Mouse (Mus musculus) embryonic facial prominence, embryonic 15.5 days (tissue): Measurements from ENCODE around the gene Fgd2. TPM values are rescaled to one million over a fixed set of nuclear protein-coding genes. Genes with fewer than 3 reads are reported as not detected.
"Not testable (repeated sequence)": the region's sequence is repeated elsewhere in the genome, so short reads cannot be mapped to it uniquely, and the experiment has no call there.

Experiments used
- ATAC-seq: fragments of 200-750 bp; cut with Nextera tagmentation; 2 replicates; pipeline ENCODE4 v1.8.0; 2017; ENCODE audit warnings: low read depth, moderate TSS enrichment; ENCODE audit not compliant: insufficient number of reproducible peaks, low FRiP score, low TSS enrichment
- H3K27ac ChIP-seq: fragments of 300-500 bp; sonication (generic); replicated peaks from 2 replicates; pipeline ENCODE4 v1.5.1; 2015; ENCODE audit warnings: mild to moderate bottlenecking, inconsistent platforms
- H3K27me3 ChIP-seq: fragments of 300-500 bp; sonication (generic); 2 replicates; pipeline ENCODE4 v1.6.1; 2015; ENCODE audit warnings: inconsistent platforms
- H3K36me3 ChIP-seq: fragments of 300-500 bp; sonication (generic); 2 replicates; pipeline ENCODE4 v1.6.1; 2015; ENCODE audit warnings: mild to moderate bottlenecking, inconsistent platforms
- H3K4me1 ChIP-seq: fragments of 300-500 bp; sonication (generic); 2 replicates; pipeline ENCODE4 v1.6.1; 2015; ENCODE audit warnings: inconsistent platforms
- H3K4me2 ChIP-seq: fragments of 300-500 bp; sonication (generic); replicated peaks from 2 replicates; pipeline ENCODE4 v1.6.1; 2015; ENCODE audit warnings: mild to moderate bottlenecking, inconsistent platforms
- H3K4me3 ChIP-seq: fragments of 300-500 bp; sonication (generic); replicated peaks from 2 replicates; pipeline ENCODE4 v1.5.1; 2015; ENCODE audit warnings: mild to moderate bottlenecking, inconsistent platforms
- H3K9ac ChIP-seq: fragments of 300-500 bp; sonication (generic); 2 replicates; pipeline ENCODE4 v1.6.1; 2015; ENCODE audit warnings: inconsistent platforms
- H3K9me3 ChIP-seq: fragments of 300-500 bp; sonication (generic); replicated peaks from 2 replicates; pipeline ENCODE4 v1.6.1; 2016; ENCODE audit warnings: inconsistent platforms
- whole genome bisulfite sequencing: fragments of 180-500 bp; shearing (Covaris S2); methylation state at CpG from one replicate; pipeline ENCODE4 v1.1.7; 2015; 5-methylcytosine and 5-hydroxymethylcytosine counted together
- polyA plus RNA-seq: library from polyadenylated mRNA; unstranded; fragments of >200 nt; fragmentation: Nextera tagmentation; extraction: Ambion mirVana; gene quantifications from 2 replicates; pipeline ENCODE4 v1.2.1, GENCODE M21; 2015

Gene Fgd2
- polyA plus RNA-seq, 1 experiment from 2014 or later = 14.5 TPM

GRCm38 (mm10) chr17:29347645-29348256, 13.0 kb upstream of the Fgd2 start, which contains the start of gene Mtch1:
TSS of gene Mtch1 (minus strand) at chr17:29347934.
- peak within 1 kb of the TSS; percentile 62 for H3K4me2 ChIP-seq
- peak within 1 kb of the TSS; percentile 92 for H3K4me3 ChIP-seq
- peaks cover 34% of the 10 kb centered on the region for H3K4me1 ChIP-seq
- under 1% methylated on average over 50 of the region's 53 CpGs for WGBS
- H3K27ac ChIP-seq = peak within 1 kb of the TSS; percentile 91
- H3K9me3 ChIP-seq = no peaks in the 10 kb centered on the region
- peak within 1 kb of the TSS; percentile 97 for H3K9ac ChIP-seq
- peaks cover 13% of the 10 kb centered on the region; the same call in 1 of the 2 replicates for H3K36me3 ChIP-seq
- ATAC-seq = peak; percentile 96
- no peaks in the 10 kb centered on the region for H3K27me3 ChIP-seq

GRCm38 (mm10) chr17:29348996-29349395, 11.7 kb upstream of the Fgd2 start:
- Histone ChIP-seq H3K4me1 (peaks cover 26% of the 10 kb centered on the region), H3K4me3 (no peak overlapping the region), H3K27ac (no peak overlapping the region), H3K27me3 (no peaks in the 10 kb centered on the region), H3K4me2 (no peak overlapping the region), H3K9ac (no peak overlapping the region), H3K36me3 (0 out of 2 replicates have a peak, but pooled peaks cover 5% of the 10 kb centered on the region), H3K9me3 (no peaks in the 10 kb centered on the region)
- WGBS = 75% methylated on average over 2 of the region's 2 CpGs
- no peak for ATAC-seq

DNA sequence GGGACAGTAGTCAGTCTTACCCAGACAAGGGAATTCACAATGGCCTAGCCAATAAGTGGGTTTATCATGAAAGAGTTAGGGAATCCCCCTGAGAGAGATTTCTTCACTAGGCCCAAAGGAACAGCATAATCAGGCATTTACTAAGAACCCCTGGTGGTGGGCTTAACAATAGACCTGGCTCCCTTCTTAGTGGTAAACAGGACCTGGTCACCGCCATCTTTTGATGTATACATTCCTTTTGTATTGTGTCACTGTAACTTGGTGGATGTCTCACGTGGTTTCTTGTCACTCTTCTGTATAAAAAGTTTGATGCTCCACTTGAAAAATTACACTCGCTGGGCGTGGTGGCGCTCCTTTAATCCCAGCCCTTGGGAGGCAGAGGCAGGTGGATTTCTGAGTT, 9.7 kb upstream of the Fgd2 start:
- not testable (repeated sequence) for H3K4me3 ChIP-seq, H3K27ac ChIP-seq, H3K36me3 ChIP-seq, H3K9ac ChIP-seq, H3K27me3 ChIP-seq, ATAC-seq, H3K9me3 ChIP-seq, H3K4me2 ChIP-seq
- H3K4me1 ChIP-seq = peaks cover 18% of the 10 kb centered on the region
- 71% methylated on average over 5 of the region's 5 CpGs for WGBS

- 38% methylated on average over 5 of the region's 5 CpGs for WGBS
- H3K9me3 ChIP-seq = no peaks in the 10 kb centered on the region
- no peak overlapping the region for H3K4me3 ChIP-seq
- no peak overlapping the region for H3K4me2 ChIP-seq
- no peaks in the 10 kb centered on the region for H3K36me3 ChIP-seq
- H3K9ac ChIP-seq = no peak overlapping the region
- peak overlapping the region; percentile 84 for H3K27ac ChIP-seq
- peaks cover 17% of the 10 kb centered on the region for H3K4me1 ChIP-seq
- ATAC-seq = peak; percentile 20; the same call in 1 of the 2 replicates
- H3K27me3 ChIP-seq = no peaks in the 10 kb centered on the region
Measured at GRCm38 (mm10) chr17:29355461-29355840, 5.3 kb upstream of the Fgd2 start.

DNA sequence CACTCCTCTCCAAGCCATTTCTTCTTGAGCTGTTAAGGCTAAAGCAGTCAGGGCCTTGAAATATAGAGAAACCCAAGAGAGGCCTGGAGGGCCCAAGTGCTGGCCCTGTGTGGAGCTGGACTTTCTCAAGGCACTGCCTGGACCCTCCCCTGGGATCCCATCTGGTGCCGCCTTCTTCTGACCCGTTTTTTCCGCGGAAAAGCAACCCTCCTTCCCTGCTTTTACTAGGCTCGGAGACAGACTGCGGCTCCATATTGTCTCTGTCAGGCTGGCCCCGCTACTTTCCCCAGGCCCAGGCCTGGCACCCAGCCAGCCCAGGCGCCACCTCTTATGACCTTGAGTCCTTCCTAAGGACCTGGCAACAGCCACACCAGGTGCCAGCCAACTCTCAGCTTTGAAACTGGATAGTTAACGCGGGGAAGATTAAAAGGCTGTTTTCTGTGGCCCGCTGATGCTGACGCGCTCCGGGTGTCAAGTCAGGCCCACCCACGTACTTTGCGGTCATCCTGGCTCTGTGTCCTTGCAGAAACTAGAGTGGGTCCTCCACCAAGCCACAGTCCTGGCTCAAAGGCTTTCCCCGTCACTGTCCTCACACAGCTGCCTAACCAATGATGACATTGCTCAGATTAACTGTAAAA, 4.8 kb upstream of the Fgd2 start:
- Histone ChIP-seq H3K9ac (0 out of 2 replicates have a peak overlapping the region, but pooled peaks have one; percentile 9), H3K27ac (peak overlapping the region; percentile 84), H3K4me1 (peaks cover 17% of the 10 kb centered on the region), H3K27me3 (no peaks in the 10 kb centered on the region), H3K4me2 (peak overlapping the region; percentile 47), H3K9me3 (no peaks in the 10 kb centered on the region), H3K36me3 (no peaks in the 10 kb centered on the region), H3K4me3 (peak overlapping the region; percentile 28; the same call in 1 of the 2 replicates)
- WGBS = 30% methylated on average over 17 of the region's 17 CpGs
- ATAC-seq = peak; percentile 52

DNA sequence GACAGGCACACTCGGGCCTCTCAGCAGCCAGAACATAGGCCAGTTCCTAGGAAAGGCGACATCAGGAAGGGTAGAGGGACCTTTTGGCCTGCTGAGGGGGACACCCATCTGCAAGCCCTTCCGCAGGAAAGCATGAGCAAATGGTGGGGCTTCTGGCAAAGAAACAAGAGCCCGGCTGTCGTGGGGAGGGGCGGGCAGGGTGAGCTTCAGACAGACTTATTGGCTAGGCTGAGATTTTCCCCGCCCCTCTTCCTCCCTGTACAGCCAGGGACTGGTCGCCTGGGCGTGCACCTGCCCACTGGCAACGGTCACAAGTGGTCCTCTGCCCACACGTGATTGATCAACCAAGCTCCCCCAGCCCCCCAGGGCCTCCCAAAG, 4.2 kb upstream of the Fgd2 start:
- WGBS = 3% methylated on average over 11 of the region's 11 CpGs

GRCm38 (mm10) chr17:29356882-29357281, 3.8 kb upstream of the Fgd2 start:
- H3K4me3 ChIP-seq = peak overlapping the region; percentile 28
- no peaks in the 10 kb centered on the region for H3K36me3 ChIP-seq
- peaks cover 17% of the 10 kb centered on the region for H3K4me1 ChIP-seq
- H3K9ac ChIP-seq = peak overlapping the region; percentile 21; the same call in 1 of the 2 replicates
- WGBS = 6% methylated on average over 9 of the region's 9 CpGs
- peak overlapping the region; percentile 47 for H3K4me2 ChIP-seq
- ATAC-seq = peak; percentile 9; the same call in 1 of the 2 replicates
- no peaks in the 10 kb centered on the region for H3K9me3 ChIP-seq
- peak overlapping the region; percentile 84; the same call in 1 of the 2 replicates for H3K27ac ChIP-seq
- no peaks in the 10 kb centered on the region for H3K27me3 ChIP-seq

More for the DNA sequence above, 4.2 kb upstream of the Fgd2 start:
- peak overlapping the region; percentile 84 for H3K27ac ChIP-seq
- peaks cover 17% of the 10 kb centered on the region for H3K4me1 ChIP-seq
- H3K4me2 ChIP-seq = peak overlapping the region; percentile 47
- peak overlapping the region; percentile 21; the same call in 1 of the 2 replicates for H3K9ac ChIP-seq
- H3K36me3 ChIP-seq = no peaks in the 10 kb centered on the region
- H3K9me3 ChIP-seq = no peaks in the 10 kb centered on the region
- ATAC-seq = peak; percentile 69
- H3K27me3 ChIP-seq = no peaks in the 10 kb centered on the region
- H3K4me3 ChIP-seq = peak overlapping the region; percentile 28

GRCm38 (mm10) chr17:29358928-29359327, 1.8 kb upstream of the Fgd2 start:
- H3K4me2 ChIP-seq = no peak overlapping the region
- 55% methylated on average over 3 of the region's 3 CpGs for WGBS
- peaks cover 17% of the 10 kb centered on the region for H3K4me1 ChIP-seq
- no peak for ATAC-seq
- H3K4me3 ChIP-seq = no peak overlapping the region
- no peak overlapping the region for H3K9ac ChIP-seq
- no peaks in the 10 kb centered on the region for H3K9me3 ChIP-seq
- no peak overlapping the region for H3K27ac ChIP-seq
- no peaks in the 10 kb centered on the region for H3K36me3 ChIP-seq
- no peaks in the 10 kb centered on the region for H3K27me3 ChIP-seq

DNA sequence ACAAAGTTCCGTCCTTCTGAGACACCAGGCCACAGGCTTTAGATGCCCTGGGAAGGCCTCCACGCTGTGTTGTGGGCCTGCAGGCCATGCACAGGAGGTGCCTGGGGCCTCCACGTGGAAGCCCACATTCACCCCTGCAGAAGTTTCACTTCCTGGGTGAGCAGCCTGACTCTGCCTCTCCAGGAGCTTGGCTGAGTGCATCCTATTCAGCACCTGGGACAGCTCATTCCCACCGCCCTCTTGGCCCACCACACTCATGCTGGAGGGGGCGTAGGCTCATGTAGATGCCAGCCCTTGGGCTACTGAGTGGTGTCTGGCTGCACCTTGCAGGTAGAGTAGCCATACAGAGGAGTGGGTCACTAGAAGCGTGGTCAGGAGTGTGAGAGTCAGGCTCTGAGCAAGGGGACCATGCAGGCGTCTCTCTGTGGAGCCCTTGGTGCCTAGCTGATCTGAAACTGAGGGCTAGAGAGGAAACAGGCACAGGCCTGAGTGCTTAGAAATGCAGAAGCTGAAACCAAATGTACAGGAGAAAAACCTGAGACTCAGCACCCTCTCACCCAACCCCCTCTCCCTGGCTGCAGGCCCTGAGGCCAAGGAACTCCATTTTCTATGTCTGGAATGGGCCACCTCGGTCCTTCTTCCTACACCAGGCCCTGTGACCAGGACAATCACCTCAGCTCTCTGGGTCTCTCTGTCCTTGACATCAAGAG, 1.4 kb downstream of the Fgd2 start:
- Histone ChIP-seq H3K27me3 (no peaks in the 10 kb centered on the region), H3K9ac (no peak overlapping the region), H3K4me3 (no peak overlapping the region), H3K4me1 (peaks cover under 1% of the 10 kb centered on the region; the same call in 1 of the 2 replicates), H3K27ac (no peak overlapping the region), H3K9me3 (no peaks in the 10 kb centered on the region), H3K36me3 (no peaks in the 10 kb centered on the region), H3K4me2 (no peak overlapping the region)
- WGBS = 45% methylated on average over 8 of the region's 8 CpGs
- ATAC-seq = no peak

- Histone ChIP-seq H3K9me3 (no peaks in the 10 kb centered on the region), H3K4me2 (no peak overlapping the region)
Measured at GRCm38 (mm10) chr17:29363109-29363508, 2.4 kb downstream of the Fgd2 start.

DNA sequence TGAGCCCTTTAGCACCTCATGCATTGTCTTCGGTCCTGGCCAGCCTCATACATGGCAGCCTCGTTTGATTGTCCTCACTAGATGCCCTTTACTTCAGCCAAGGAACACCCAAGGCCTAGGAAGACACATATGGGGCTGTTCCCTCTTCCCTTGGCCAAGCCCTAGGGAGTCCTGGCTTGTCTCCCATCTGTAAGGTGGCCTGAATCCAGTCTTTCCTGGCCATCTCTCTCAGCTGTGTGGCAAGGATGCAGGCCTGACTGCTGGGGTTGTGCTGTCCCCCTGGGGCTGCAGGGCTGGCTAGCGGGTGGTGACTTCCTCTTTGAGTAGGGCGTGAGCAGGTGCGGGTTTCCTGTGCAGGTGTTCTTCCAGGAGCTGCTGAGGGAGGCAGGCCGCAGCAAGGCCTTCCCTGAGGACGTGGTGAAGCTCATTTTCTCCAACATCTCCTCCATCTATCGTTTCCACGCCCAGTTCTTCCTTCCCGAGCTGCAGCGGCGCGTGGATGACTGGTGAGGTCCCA, 4.4 kb downstream of the Fgd2 start:
- Histone ChIP-seq H3K36me3 (no peaks in the 10 kb centered on the region), H3K9ac (no peak overlapping the region), H3K27ac (no peak overlapping the region), H3K4me3 (no peak overlapping the region), H3K27me3 (no peaks in the 10 kb centered on the region), H3K4me2 (no peak overlapping the region), H3K4me1 (0 out of 2 replicates have a peak, but pooled peaks cover 5% of the 10 kb centered on the region), H3K9me3 (no peaks in the 10 kb centered on the region)
- WGBS = 81% methylated on average over 13 of the region's 13 CpGs
- no peak for ATAC-seq

More at GRCm38 (mm10) chr17:29363109-29363508, 2.4 kb downstream of the Fgd2 start:
- no peak for ATAC-seq
- H3K4me3 ChIP-seq = no peak overlapping the region
- no peaks in the 10 kb centered on the region for H3K4me1 ChIP-seq
- H3K27me3 ChIP-seq = no peaks in the 10 kb centered on the region
- 74% methylated on average over 8 of the region's 8 CpGs for WGBS
- no peak overlapping the region for H3K27ac ChIP-seq
- no peak overlapping the region for H3K9ac ChIP-seq
- H3K36me3 ChIP-seq = no peaks in the 10 kb centered on the region
